Mouse (Mus musculus): ENCODE data around the gene Map3k15. TPM values are rescaled to one million over a fixed set of nuclear protein-coding genes. Genes with fewer than 3 reads are reported as not detected.
A peak's percentile ranks its signal among the peaks of the same experiment; 100 is the strongest.

Gene Map3k15
- total RNA-seq (2022) = 1 to 10 TPM in 3 of 4 experiments, under 1 TPM in 1; 0.87 to 1.6 (median 1.2) TPM

GRCm38 (mm10) chrX:159988002-159988960 is at the start of gene Map3k15:
Map3k15 (plus strand) TSS chrX:159988433.
- DNase-seq (ENCODE audit: low spot score in 2 of 2) = no peak

DNA sequence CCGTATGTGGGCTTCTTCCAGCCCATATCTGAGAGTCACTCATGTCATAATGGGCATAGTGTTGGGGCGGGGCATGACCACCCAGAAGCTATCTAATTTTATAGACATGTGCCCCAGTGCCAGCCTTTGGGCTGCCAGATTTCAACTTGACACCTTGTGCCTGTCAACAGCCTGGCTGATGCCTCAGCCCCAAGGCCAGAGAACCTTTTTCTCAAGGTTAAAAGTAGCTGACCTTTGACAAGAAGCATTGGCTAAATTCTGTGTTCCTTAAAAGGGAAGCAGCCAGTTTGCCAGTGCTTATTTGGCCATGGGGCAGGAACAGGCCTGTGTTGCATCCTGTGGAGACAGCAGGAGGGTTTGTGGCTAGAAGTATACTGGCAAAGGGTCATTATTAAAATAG is 45.7 kb upstream of the Map3k15 start:
- no peak for DNase-seq (ENCODE audit: low spot score in 2 of 2)

DNA sequence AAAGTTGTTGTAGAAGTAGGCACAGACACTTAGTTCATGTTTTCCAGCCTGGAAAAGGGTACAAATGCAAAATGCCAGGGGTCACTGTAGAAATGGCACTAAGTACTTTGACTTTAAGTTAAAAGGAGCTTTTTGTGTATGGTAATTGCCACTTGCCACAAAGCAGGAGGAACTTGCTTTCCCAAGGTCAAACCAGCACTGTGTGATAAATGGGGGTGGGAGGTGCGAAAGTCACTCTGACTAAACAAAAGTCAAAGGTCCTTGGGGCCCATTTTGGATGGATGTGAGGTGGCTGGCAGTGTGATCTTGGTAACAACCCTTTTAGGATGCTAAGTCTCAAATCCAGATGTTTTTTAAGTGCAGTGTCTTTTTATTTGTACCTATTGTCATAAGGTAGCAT is 44.6 kb upstream of the Map3k15 start:
- DNase-seq (ENCODE audit: low spot score in 2 of 2) = no peak

GRCm38 (mm10) chrX:159953546-159954429 is 34.4 kb upstream of the Map3k15 start:
- no peak for DNase-seq (ENCODE audit: low spot score in 2 of 2)

GRCm38 (mm10) chrX:159954430-159954779 is 33.8 kb upstream of the Map3k15 start:
- DNase-seq (ENCODE audit: low spot score in 2 of 2) = no peak

DNA sequence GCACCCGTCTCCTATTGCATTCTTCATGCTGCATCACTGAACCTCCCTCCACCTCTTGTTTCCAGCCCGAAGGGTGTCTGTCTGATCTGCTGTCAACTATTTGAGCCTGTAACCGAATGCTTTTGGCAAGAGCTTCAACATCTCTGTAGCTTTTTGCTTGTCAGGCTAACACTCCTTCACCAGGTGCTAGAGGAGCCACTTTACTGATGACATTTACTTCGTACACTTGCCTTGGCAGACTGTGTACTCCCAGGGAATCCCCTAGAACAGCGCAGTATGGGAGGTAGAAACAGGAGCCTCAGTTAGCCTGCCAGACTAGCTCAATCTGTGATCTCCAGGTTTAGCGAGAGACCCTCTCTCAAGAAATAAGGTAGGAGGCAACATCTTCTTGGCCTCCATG is 32.8 kb upstream of the Map3k15 start:
- DNase-seq (ENCODE audit: low spot score in 2 of 2) = no peak

- DNase-seq (ENCODE audit: low spot score in 2 of 2) = no peak
Observed at GRCm38 (mm10) chrX:159961385-159961784, 26.8 kb upstream of the Map3k15 start.

- peak in 1 of 2 experiments; percentile 32 for DNase-seq (ENCODE audit: low spot score in 2 of 2)
Observed at GRCm38 (mm10) chrX:159963273-159963672, 25.0 kb upstream of the Map3k15 start.

DNA sequence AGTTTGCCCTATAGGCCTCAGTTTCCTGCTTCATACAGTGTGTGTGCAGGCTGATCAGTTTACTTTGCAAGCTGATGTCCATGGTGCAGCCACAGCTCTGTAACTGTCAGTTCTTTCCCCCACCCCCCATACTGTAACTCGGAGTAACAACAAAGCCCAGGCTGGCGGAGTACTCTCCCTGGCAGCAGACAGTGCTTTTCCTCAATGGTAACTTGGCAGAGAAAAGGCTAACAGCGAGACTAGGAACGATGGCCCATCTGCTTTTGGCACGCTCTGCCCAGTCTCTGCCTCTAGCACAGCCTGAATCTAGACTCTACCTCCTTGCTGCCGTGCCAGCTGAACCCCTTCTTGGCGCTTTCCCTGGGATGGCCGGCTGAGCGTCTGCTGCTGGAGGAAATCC is 24.3 kb upstream of the Map3k15 start:
- peak in 1 of 2 experiments; percentile 18 for DNase-seq (ENCODE audit: low spot score in 2 of 2)

DNA sequence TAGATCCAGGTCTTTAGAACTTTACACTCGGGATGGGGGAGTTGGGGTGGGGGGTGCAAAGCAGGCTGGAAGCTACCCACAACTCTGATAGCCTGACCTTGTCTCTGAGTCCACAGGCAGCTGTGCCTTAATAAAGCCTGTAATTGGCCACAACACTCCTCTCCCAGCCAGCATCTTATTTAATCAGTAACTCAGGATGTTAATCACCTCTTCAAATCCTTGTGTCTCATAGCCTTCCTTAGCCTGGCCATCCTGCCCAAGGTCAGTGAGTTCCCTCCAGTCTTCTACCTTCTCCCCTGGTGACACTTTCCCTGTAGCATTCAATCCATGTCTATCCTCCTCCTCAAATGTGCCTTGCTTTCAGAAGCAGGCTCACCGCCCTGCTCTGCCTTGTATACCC is 19.2 kb upstream of the Map3k15 start:
- DNase-seq (ENCODE audit: low spot score in 2 of 2) = no peak

DNA sequence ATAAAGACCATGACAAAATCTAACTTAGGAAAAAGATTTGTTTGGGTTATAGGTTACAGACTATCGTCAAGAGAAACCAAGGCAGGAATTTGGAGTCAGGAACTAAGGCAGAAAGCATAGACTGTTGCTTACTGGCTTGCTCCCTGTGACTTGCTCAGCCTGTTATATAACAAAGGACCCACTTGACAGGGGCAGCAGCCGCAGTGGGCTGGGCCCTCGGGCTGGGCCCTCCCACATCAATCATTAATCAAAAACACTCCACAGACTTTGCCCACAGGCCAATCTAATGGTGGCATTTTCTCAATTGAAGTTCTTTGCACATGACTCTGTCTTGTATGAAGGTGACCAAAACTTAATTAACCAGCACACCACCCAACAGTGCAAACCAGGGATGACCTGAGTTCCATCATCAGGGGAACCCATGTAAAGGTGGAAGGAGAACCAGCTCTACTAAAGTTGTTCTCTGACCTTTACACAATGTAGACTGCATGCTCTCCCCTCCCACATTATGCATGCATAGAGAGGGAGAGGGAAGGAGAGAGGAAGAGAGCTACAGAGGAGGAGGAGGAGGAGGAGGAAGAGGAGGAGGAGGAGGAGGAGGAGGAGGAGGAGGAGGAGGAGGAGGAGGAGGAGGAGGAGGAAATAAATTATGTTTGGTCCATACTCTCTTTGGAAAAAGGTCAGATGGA is 17.0 kb upstream of the Map3k15 start:
- no peak for DNase-seq (ENCODE audit: low spot score in 2 of 2)

DNA sequence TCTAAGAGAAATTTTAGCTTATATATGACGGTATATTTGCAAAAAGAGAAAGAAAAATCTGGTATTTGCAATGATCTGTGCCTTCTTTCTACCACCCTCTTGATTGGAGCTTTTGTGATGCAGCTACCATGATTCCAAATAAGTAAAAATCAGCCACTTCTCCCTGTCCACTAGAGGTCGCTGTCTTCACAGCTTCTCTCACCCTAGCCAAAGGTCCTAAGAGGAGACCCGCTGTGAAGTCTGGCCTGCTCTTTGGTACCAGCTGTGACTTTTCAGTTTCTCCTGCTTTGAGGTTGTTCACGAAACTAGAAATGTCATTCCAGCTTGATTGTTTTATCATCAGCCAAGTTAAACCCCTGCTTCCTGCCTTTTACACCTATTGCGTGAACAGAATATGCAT is 14.5 kb upstream of the Map3k15 start:
- no peak for DNase-seq (ENCODE audit: low spot score in 2 of 2)

- no peak for DNase-seq (ENCODE audit: low spot score in 2 of 2)
Observed at GRCm38 (mm10) chrX:159976243-159976642, 12.0 kb upstream of the Map3k15 start.

GRCm38 (mm10) chrX:159995808-159996207 is 7.6 kb downstream of the Map3k15 start:
- DNase-seq (ENCODE audit: low spot score in 2 of 2) = no peak

DNA sequence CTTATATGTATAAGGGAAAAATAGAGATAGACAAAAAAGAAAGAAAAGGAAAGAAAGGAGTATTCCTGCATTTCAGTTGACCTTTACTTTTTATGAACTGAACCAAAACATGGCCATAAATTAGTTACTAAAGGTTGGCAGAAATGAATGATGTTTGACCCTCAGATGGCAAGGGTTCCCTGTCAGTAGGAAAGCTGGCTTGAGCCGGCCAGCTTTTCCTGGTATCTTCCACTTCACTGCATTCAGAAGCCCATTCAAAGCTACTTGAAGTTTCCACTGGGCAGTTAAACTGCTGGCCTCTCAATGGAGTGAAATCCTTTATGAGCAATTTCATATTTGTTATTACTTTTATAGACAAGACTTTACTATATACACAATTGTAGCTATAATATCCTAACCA is 65.1 kb downstream of the Map3k15 start:
- no peak for DNase-seq (ENCODE audit: low spot score in 2 of 2)

DNA sequence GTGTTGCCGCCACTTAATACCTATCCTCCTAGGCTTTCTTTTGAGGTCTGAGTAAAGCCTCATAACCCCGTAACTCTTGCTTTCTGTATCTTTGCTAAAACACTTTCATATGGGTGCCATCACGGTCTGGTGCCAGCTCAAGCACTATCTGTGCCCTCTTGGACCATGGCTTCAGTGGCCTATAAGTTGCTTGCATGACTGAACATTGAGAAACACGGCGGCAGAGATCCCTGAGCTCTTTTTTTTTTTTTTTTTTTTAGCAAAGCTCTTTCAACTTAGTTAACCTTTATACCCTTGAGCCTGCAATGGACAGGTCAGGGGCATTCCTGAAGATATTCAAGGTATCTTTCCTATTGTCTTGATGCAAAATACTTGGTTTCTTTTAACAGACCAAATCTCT is 66.4 kb downstream of the Map3k15 start:
- no peak for DNase-seq (ENCODE audit: low spot score in 2 of 2)

DNA sequence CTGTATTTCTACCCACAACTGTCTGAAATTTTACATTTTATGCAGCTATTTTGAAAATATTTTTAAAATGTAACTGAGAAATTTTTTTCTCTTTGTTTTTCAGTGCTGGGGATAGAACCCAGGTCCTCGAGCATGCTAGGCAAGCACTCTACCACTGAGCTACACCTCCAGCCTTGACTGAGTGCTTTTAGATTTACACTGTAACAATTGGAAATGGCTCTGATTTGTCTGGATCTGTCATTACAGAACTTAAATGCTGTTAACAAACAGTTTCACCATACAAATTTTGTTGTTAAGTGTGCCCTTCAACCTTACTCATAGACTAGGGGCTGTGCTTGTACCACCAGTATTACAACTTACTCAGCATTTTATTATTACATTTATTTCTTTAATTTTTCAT is 103.7 kb downstream of the Map3k15 start:
- DNase-seq (ENCODE audit: low spot score in 2 of 2) = no peak

DNA sequence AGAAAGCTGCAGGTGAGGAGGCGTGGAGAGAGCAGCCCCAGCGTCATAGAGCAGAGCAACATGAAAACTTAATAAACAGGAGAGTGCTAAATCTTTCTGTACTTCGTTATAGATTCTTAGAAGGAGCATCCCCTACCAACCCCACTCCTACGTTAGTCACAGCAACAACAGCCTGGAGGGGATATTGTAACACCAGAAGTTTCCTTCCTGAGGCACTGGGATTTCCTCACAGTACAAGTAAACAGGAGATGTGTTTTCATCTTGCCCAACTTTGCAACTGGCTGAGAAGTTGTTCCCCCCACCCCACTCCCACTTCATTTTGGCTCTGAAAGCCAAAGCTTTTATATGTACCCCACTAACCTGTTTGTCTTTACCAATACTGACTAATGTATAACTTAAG is 119.6 kb downstream of the Map3k15 start:
- no peak for DNase-seq (ENCODE audit: low spot score in 2 of 2)

DNA sequence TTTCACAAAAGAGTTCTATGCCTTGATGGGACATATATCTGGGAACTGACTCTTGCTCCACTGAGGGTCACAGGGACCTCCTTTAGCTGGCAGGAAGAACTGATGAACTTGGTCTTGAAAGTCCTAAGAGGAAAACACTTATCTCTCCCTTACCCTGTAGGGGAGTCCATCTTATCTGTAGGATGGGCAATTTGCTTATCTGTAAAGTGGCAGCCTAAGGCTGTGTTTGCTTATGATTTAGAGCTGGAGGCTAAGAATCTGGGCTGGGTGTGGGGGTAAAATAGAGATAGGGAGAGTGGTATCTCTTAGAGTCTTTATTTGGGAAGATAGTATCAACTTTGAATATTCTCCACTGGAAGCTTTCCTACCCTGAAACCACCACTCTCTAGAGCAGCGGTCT is 125.5 kb downstream of the Map3k15 start:
- no peak for DNase-seq (ENCODE audit: low spot score in 2 of 2)

- no peak for DNase-seq (ENCODE audit: low spot score in 2 of 2)
Observed at GRCm38 (mm10) chrX:160116074-160116473, 127.8 kb downstream of the Map3k15 start.

GRCm38 (mm10) chrX:160116658-160117057 is 128.4 kb downstream of the Map3k15 start:
- DNase-seq (ENCODE audit: low spot score in 2 of 2) = no peak

Measured in left cerebral cortex, adult 8-10 months (tissue).